Mouse (Mus musculus) kidney, adult 2 months (tissue): ENCODE measurements around the gene Prkn. TPM values are rescaled to one million over a fixed set of nuclear protein-coding genes. Genes with fewer than 3 reads are reported as not detected.

ENCODE experiments used
- DNase-seq: peaks from one replicate; pipeline ENCODE4 v3.0.0; 2021
- H3K27ac ChIP-seq: fragments of 200-500 bp; 2 replicates; pipeline ENCODE4 v1.5.1; 2012; ENCODE audit warnings: low read depth, low read length, control low read depth, inconsistent platforms; ENCODE audit not compliant: insufficient read depth
- H3K27me3 ChIP-seq: fragments of 200-500 bp; replicated peaks from 2 replicates; pipeline ENCODE4 v1.6.1; 2012; ENCODE audit warnings: mild to moderate bottlenecking, moderate library complexity, low read length, inconsistent platforms; ENCODE audit not compliant: control insufficient read depth, insufficient read depth
- H3K36me3 ChIP-seq: fragments of 200-500 bp; 2 replicates; pipeline ENCODE4 v1.6.1; 2012; ENCODE audit warnings: mild to moderate bottlenecking, moderate library complexity, low read length, inconsistent platforms; ENCODE audit not compliant: control insufficient read depth, insufficient read depth
- H3K4me1 ChIP-seq: fragments of 200-500 bp; 2 replicates; pipeline ENCODE4 v1.6.1; 2011; ENCODE audit warnings: low read length; ENCODE audit not compliant: control insufficient read depth, insufficient read depth
- H3K4me3 ChIP-seq: fragments of 200-500 bp; 2 replicates; pipeline ENCODE4 v1.5.1; 2011; ENCODE audit warnings: mild to moderate bottlenecking, low read depth, low read length, control low read depth; ENCODE audit not compliant: insufficient read depth
- CTCF ChIP-seq: fragments of 200-500 bp; conservative IDR thresholded peaks from 2 replicates; pipeline ENCODE4 v1.5.1; 2011; ENCODE audit warnings: low read depth, mild to moderate bottlenecking, control low read depth, low read length, moderate library complexity, mixed read lengths; ENCODE audit not compliant: insufficient read depth, insufficient read length
- POLR2A ChIP-seq: fragments of 200-500 bp; IDR thresholded peaks from one replicate; pipeline ENCODE4 v1.6.1; 2011; ENCODE audit warnings: low read depth, low read length, control low read depth
- WGBS: fragments of 180-500 bp; shearing (Covaris S2); methylation state at CpG from one replicate; pipeline ENCODE4 v1.1.7; 2018; 5-methylcytosine and 5-hydroxymethylcytosine counted together
- polyA plus RNA-seq: library from polyadenylated mRNA; depleted of rRNA; stranded (reverse); fragments of >200 nt; gene quantifications from 2 replicates; pipeline ENCODE4 v1.2.3, GENCODE M21; 2012; rRNA removed

Gene Prkn
- polyA plus RNA-seq, 1 experiment = 6.1 TPM

GRCm38 (mm10) chr17:12104245-12104644, 1264.1 kb downstream of the Prkn start:
- WGBS = 80% methylated on average over 7 of the region's 7 CpGs
- no peaks in the 10 kb centered on the region for H3K36me3 ChIP-seq
- TF ChIP-seq POLR2A = no peak
- TF ChIP-seq CTCF = no peak
- H3K4me3 ChIP-seq = no peak overlapping the region
- no peak overlapping the region for H3K27ac ChIP-seq
- H3K4me1 ChIP-seq = no peaks in the 10 kb centered on the region
- DNase-seq = no peak
- no peaks in the 10 kb centered on the region for H3K27me3 ChIP-seq

GRCm38 (mm10) chr17:12104690-12105089, 1264.5 kb downstream of the Prkn start:
- Histone ChIP-seq H3K36me3 (no peaks in the 10 kb centered on the region), H3K27me3 (no peaks in the 10 kb centered on the region), H3K27ac (no peak overlapping the region), H3K4me1 (no peaks in the 10 kb centered on the region), H3K4me3 (no peak overlapping the region)
- 86% methylated on average over 6 of the region's 6 CpGs for WGBS
- DNase-seq = no peak
- no peak for TF ChIP-seq CTCF
- no peak for TF ChIP-seq POLR2A

- Histone ChIP-seq H3K27me3 (no peaks in the 10 kb centered on the region), H3K27ac (no peak overlapping the region), H3K4me1 (no peaks in the 10 kb centered on the region), H3K4me3 (no peak overlapping the region), H3K36me3 (no peaks in the 10 kb centered on the region)
- 52% methylated on average over 4 of the region's 4 CpGs for WGBS
- DNase-seq = no peak
- no peak for TF ChIP-seq CTCF
- TF ChIP-seq POLR2A = no peak
Measured at GRCm38 (mm10) chr17:12106255-12106654, 1266.1 kb downstream of the Prkn start.

Other genes starting within 250 kb of the Prkn start
- gene Pacrg, start 73 bp upstream of the Prkn start, polyA plus RNA-seq = 2.3 and 2.7 TPM in 2 replicates